Mouse (Mus musculus) thymus, postnatal 25 days (tissue): Measurements from ENCODE around the gene Hao1.

Experiments used
- DNase-seq: peaks from one replicate; pipeline ENCODE4 v3.0.0; 2022

Gene Hao1

GRCm38 (mm10) chr2:134554221-134554727 lies at the start of gene Hao1:
Gene Hao1 (minus strand): TSS chr2:134554368.
- DNase-seq: no peak

DNA sequence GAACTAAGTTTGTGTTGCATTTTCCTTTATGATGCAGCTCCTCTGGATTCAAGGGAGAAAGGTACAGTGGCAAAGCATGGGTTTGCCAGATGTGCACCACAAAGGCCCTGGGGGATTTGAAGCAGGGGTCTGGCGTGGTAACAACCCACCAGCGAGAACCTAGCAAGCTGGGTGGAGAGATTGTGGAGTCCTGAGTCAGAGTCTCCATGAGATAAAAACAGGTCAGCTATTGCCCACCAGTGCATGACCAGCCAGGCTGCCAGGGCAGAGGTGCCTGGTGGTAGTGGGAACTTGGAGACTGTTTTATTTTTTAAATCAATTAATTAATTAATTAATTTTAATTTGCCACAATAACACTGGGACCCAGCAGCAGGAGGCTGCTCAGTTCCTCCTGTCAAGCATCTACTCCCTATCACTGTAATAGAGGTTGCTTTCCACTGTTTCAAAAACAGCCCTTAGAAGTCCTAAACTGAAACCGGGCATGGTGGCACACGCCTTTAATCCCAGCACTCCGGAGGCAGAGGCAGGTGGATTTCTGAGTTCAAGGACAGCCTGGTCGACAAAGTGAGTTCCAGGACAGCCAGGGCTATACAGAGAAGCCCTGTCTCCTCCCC lies 37.0 kb upstream of the Hao1 start:
- no peak for DNase-seq

- no peak for DNase-seq
Observed at GRCm38 (mm10) chr2:134585243-134585642, 31.1 kb upstream of the Hao1 start.

GRCm38 (mm10) chr2:134559422-134559821 lies 5.3 kb upstream of the Hao1 start:
- DNase-seq: no peak

DNA sequence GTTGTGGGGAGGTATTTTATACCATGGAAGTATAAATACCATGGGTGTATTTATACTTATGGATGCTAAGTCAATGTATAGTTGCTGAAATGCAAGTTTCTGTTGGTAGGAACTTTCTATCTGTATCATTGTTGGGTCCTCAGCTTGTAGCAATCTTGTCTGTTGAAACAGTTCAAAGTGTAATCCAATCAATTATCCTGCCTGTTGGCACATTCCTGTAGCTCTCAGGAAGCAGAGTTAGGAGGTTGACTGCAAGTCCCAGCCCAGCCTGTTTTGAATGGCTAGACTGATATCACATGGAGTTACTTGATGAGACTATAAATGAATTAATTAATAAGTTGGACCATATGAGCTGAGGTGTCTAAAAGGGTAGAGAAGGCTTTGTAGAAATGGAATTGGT lies 1.8 kb downstream of the Hao1 start:
- DNase-seq: no peak

DNA sequence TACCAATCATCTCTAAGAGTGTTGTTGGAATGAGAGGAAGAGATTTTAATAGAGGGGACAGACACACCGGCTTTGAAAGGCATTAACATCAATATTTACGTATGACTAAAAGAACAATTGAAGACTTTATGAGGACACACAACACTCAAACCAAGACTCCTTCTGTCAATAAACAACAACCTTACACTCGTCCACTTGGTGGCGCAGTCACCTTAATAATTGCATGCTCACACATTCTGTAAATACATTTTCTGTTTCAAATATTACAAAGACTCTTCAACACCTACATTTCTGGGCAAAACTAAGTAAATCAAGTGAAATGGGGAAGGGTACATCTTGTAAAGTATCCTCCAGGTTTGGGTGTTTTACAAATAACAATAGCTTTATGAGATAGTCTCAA lies 4.4 kb downstream of the Hao1 start:
- peak; percentile 34 for DNase-seq

GRCm38 (mm10) chr2:134545116-134545515 lies 9.1 kb downstream of the Hao1 start:
- no peak for DNase-seq

GRCm38 (mm10) chr2:134544321-134545065 lies 9.7 kb downstream of the Hao1 start:
- DNase-seq: no peak

- no peak for DNase-seq
Observed at GRCm38 (mm10) chr2:134543501-134543900, 10.7 kb downstream of the Hao1 start.

GRCm38 (mm10) chr2:134541019-134541418 lies 13.1 kb downstream of the Hao1 start:
- DNase-seq: no peak

GRCm38 (mm10) chr2:134538451-134538850 lies 15.7 kb downstream of the Hao1 start:
- DNase-seq: no peak

DNA sequence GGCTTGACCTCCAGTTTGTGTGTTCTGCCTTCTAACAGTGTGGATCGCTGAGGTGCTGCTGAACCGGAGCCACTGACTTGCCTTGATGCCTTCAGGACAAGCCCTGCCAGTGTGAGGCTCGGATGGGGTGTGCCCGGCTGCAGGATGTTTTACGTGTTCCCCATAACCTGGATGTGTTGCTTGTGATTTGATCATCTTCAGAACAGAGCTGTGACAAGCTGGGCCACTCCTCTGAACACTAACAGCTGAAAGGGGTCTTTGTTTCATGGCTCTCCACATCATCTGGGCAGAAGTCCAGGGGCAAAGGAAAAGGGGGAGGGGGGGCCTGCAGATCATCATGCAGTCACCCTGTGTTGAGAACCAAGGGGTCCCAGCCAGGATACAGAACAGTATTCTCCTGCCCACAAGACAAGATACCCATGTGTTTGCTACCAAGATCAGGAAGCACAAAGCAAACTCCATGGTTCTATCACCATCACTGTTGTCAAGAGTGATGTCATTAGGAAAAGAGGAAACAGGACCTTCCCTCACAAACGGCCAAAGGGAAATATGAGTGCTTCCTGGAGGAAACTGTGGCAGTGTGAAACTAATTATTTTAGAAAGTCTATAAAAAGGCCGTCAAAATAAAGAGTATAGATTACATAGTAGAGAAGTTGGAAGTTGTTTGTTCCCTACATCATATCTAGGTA lies 25.9 kb downstream of the Hao1 start:
- DNase-seq: no peak

DNA sequence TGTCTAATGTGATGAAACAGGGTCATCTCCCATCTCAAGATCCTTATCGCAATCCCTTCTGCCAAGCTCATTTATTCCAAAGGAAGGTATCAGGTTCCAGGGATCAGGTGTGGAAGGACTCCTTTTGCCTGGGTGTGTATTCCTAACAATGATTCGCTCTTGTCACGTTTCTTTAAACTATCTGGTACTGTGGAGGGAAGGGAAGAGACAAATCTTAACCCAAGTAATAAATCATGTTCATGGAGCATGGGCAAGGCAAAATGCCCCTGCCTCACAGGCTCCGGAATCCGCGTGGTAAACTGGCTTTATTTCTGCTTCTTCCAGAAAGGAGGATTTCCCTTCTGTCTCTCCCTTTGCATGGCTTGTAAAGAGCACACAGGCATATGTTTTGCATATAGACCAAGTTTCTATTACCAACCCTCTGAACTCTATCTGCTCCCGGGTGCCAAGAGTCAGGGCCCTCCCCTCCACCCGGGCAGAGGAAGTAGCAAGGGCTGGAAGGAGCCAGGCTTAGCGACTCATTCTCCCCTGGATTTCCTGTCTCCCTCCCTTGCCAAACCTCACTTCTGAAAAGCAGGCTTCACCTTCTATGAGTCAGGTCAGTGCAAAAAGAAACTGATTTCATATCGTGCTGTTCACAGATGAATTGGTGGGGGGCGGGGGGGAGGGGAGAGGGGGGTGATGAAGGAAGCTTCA lies 26.6 kb downstream of the Hao1 start:
- no peak for DNase-seq

- DNase-seq: no peak
Observed at GRCm38 (mm10) chr2:134518042-134518441, 36.1 kb downstream of the Hao1 start.

- no peak for DNase-seq
Observed at GRCm38 (mm10) chr2:134499777-134500176, 54.4 kb downstream of the Hao1 start.

DNA sequence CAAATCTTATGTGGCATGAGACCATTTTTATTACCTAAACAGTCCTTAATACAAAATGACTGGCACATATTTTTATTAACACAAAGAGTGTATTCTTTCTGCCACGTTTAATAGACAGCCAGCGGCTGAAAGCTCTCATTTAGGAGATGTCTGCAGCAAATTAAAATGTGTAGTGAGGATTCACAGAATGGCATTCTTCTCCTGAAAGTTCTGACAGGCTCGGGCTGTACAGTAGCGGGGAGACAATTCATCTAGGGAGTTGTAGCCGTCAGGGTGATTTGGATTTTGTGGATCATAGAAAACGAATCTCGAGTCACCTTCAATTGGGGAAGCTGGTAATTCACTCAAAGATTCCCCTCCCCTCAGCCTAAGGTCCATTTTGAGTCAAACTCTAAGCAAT lies 55.7 kb downstream of the Hao1 start:
- no peak for DNase-seq

DNA sequence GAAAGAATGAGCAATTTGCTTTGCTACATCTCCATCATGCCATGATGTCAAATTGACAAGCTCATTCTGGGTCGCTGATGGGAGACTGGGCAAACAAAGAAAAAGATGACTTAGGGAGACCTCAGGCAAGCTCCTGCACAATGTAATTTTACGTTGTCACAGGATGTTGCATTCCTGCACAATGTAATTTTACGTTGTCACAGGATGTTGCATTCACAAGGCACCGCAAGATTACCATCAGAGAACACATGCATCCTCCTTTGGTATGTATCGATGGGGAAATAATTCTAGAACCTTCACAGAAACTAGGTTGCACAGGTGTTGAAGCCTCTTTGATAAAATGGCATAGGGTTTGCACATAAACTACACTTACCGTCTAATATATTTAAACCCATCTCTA lies 65.5 kb downstream of the Hao1 start:
- no peak for DNase-seq

DNA sequence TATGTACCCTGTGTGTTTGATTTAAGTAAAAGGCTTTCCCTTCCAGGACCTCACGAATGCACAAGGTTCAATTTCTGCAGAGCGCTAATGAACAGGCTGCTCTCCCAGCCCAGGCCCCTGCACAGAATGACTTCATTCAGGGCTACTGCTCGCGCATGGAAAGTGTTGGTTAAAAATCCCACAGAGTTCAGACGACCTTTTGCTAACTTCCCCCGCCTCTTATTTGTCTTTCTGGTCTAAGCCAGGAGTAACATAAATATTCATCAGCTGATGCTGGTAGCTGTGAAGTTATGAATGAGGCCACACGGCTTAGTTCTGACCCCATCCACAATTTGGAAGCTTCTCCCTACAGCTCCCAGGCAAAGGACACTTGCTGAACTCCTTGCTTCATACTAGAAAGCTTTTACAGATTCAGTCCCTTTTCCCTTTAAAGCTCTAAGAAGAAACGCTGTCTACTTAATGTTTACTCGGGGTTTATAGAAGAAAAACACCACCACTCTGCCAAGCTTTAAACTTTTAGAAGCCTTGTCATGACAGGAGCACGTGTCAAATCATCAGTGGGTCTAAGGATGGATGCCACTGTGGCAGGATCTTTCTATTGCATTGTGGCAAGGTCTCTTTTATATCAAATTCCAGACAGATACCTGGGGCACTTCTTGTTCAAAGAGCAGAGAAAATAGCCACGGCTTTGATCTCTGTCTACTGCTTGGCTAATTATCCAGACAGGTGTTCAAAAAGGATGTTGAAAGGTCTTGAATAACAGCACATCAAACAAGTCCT lies 67.9 kb downstream of the Hao1 start:
- no peak for DNase-seq

DNA sequence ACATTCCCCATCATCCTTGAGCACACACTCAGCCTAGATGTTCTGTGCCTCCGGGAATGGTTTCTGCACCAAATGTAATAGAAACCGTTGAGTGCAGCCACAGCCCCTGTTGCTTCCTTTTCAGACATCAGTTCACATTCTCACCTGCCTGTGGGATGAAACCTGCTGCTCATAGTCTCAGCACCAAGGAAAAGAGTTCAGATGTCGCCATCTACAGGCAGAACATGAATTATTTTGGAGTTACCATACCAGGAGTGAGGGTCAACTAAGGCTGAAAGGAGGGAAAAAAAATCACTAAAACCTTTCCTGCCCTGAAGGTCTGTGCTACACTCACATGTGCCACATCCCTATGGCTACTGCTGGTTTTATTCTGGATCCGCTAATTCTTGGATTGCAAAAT lies 71.5 kb downstream of the Hao1 start:
- no peak for DNase-seq

DNA sequence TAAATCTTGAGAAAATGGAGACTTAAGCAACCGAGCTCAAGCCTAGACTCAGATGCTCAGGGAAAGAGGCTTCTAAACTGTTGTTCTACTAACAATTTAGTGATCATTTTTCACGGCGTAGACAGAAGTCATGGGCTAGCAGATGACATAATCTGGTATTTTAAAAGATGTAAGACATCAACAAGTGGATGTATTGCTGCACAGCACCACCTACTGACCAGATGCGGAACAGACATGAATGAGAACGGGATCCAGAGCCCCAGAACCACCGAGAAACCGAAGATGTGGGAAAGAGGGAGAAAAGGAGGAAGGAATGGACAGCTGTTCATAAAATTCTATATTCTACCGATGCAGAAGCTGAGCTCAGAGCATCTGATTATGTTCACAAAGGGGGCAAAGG lies 72.4 kb downstream of the Hao1 start:
- peak; percentile 13 for DNase-seq

DNA sequence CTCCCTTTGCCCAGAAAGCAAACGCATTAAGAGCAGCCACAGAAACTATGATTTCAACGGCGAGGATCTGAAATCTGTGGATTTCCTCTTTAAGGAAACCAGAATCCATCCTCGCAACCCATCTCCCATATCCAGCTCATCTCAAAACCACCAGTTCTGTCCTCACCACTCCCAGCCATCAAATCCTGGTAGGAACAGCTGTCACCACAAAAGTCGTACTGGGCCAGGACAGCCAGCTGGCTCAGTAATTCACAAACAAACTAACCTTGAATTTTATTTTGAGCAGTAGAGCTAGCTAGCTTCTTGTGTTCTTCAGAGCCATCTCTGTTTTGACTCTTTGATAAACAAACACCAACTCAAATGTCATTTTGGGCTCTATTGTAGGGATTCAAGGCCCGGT lies 73.0 kb downstream of the Hao1 start:
- no peak for DNase-seq

- no peak for DNase-seq
Observed at GRCm38 (mm10) chr2:134465132-134465531, 89.0 kb downstream of the Hao1 start.

- DNase-seq: no peak
Observed at GRCm38 (mm10) chr2:134462321-134462720, 91.8 kb downstream of the Hao1 start.
